Mouse (Mus musculus) hematopoietic multipotent progenitor cell, adult 10-12 weeks (in vitro differentiated cells): ENCODE data around the gene Itpripl2. TPM values are rescaled to one million over a fixed set of nuclear protein-coding genes. Genes with fewer than 3 reads are reported as not detected.

Experiments used
- polyA plus RNA-seq: library from polyadenylated mRNA; stranded (reverse); fragments of >175 nt; gene quantifications from 2 replicates; pipeline ENCODE4 v1.2.3, GENCODE M21; 2012; ENCODE audit warnings: low replicate concordance

Itpripl2 gene
- 7.3 and 22.0 TPM in 2 replicates for polyA plus RNA-seq

DNA sequence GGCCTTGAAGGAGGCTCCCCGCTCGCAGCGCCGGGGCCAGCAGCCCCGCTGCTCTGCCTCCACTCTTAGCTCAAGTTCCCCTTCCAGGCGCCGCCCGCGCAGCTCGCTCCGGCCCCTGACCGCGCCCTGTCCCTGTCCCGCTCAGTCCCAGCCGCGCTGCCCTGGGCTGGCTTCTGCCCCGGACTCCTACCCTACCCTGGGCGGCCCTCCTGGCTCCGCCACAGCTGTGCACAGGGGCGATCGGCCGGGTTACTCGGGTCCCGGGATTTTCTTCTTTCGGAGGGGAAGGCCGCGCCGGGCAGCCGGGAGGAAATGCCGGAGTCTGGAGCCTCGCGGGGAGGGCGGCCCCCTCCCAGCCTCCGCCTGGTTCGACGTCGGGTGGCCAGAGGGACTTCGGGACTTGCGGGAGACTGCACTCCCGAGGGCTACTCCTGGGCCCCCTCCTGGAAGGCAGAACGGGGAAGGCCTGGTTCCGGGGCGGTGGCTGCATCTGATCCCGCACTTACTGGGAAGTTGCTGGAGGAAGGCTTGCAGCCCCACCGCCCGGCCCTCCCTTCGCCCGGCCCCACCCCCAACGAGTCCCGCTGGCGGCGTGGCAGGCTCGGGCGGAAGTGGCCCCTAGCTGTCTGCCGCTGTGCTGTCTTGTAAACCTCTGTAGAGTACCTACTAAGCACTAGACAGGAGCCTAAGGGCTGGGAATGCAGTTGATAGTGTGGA is at the start of gene Itpripl2:
TSS of gene Itpripl2 (minus strand) at position 545 of the 717 bp plus-strand sequence.

GRCm38 (mm10) chr7:118533178-118533578 is 41.4 kb upstream of the Itpripl2 start, which contains the start of gene Coq7:
Gene Coq7 (minus strand): TSS chr7:118533356.

GRCm38 (mm10) chr7:118448134-118448967 is 43.4 kb downstream of the Itpripl2 start, which contains the start of gene Syt17:
Gene Syt17 (minus strand): TSS chr7:118448222.

Other genes with a start within 250 kb of the Itpripl2 start
- 25.1 and 162 TPM in 2 replicates for gene Smg1, start 248.3 kb downstream of the Itpripl2 start, polyA plus RNA-seq
- not detected in 2 replicates for gene Syt17, start 43.8 kb downstream of the Itpripl2 start, polyA plus RNA-seq
- 4.9 and 8.4 TPM in 2 replicates for gene Coq7, start 41.4 kb upstream of the Itpripl2 start, polyA plus RNA-seq
- 0.03 TPM in 1 of 2 replicates, not detected in the other for gene Tmc7, start 92.8 kb upstream of the Itpripl2 start, polyA plus RNA-seq
- gene Tmc5, start 105.3 kb upstream of the Itpripl2 start, polyA plus RNA-seq = not detected in 2 replicates
- gene Gde1, start 213.8 kb upstream of the Itpripl2 start, polyA plus RNA-seq = 28.0 and 36.3 TPM in 2 replicates
- 0.33 and 0.94 TPM in 2 replicates for gene Ccp110, start 220.6 kb upstream of the Itpripl2 start, polyA plus RNA-seq
- 8.9 and 18.0 TPM in 2 replicates for gene Vps35l, start 248.3 kb upstream of the Itpripl2 start, polyA plus RNA-seq